Mouse (Mus musculus) right cerebral cortex, adult 18-20 months (tissue): ENCODE measurements at regions not wholly inside any gene's neighbourhood (a gene's known extent, or its start where the extent isn't known, plus 50 kb on each side); places are given as distances from the start of the nearest gene placed in this dataset.

Experiments used
- DNase-seq: peaks from one replicate; pipeline ENCODE4 v3.0.0; 2022; ENCODE audit warnings: mixed read lengths

GRCm38 (mm10) chr15:38569011-38569640 is 1143.8 kb downstream of the 4930447A16Rik start:
- DNase-seq, result no peak

- DNase-seq, result no peak
Observed at GRCm38 (mm10) chr15:38570144-38570543, 1144.8 kb downstream of the 4930447A16Rik start.

GRCm38 (mm10) chr15:38570735-38571134 is 1145.4 kb downstream of the 4930447A16Rik start:
- DNase-seq, result no peak

GRCm38 (mm10) chr15:38572652-38573051 is 1147.3 kb downstream of the 4930447A16Rik start:
- no peak for DNase-seq

- no peak for DNase-seq
Observed at GRCm38 (mm10) chr15:38574447-38574846, 1149.1 kb downstream of the 4930447A16Rik start.

GRCm38 (mm10) chr15:38575254-38575653 is 1149.9 kb downstream of the 4930447A16Rik start:
- DNase-seq, result no peak

GRCm38 (mm10) chr15:38577691-38578090 is 1152.3 kb downstream of the 4930447A16Rik start:
- no peak for DNase-seq

GRCm38 (mm10) chr15:38579481-38579880 is 1154.1 kb downstream of the 4930447A16Rik start:
- DNase-seq, result no peak

- DNase-seq, result no peak
Observed at GRCm38 (mm10) chr15:38583500-38583899, 1158.1 kb downstream of the 4930447A16Rik start.

- DNase-seq, result no peak
Observed at GRCm38 (mm10) chr15:38584425-38584824, 1159.1 kb downstream of the 4930447A16Rik start.

GRCm38 (mm10) chr15:38585610-38586009 is 1160.3 kb downstream of the 4930447A16Rik start:
- peak; percentile 78 for DNase-seq

- no peak for DNase-seq
Observed at GRCm38 (mm10) chr15:38586594-38586993, 1161.2 kb downstream of the 4930447A16Rik start.

- DNase-seq, result no peak
Observed at GRCm38 (mm10) chr15:38588268-38588667, 1162.9 kb downstream of the 4930447A16Rik start.

- no peak for DNase-seq
Observed at GRCm38 (mm10) chr15:38589010-38589409, 1163.7 kb downstream of the 4930447A16Rik start.

GRCm38 (mm10) chr15:38589675-38590074 is 1164.3 kb downstream of the 4930447A16Rik start:
- DNase-seq, result no peak

- no peak for DNase-seq
Observed at GRCm38 (mm10) chr15:38594095-38594494, 1168.7 kb downstream of the 4930447A16Rik start.

- no peak for DNase-seq
Observed at GRCm38 (mm10) chr15:38594747-38595146, 1169.4 kb downstream of the 4930447A16Rik start.

GRCm38 (mm10) chr15:38595820-38596219 is 1170.5 kb downstream of the 4930447A16Rik start:
- DNase-seq, result no peak

GRCm38 (mm10) chr15:38597458-38597857 is 1172.1 kb downstream of the 4930447A16Rik start:
- DNase-seq, result no peak

GRCm38 (mm10) chr15:38601436-38601835 is 1176.1 kb downstream of the 4930447A16Rik start:
- DNase-seq, result no peak

GRCm38 (mm10) chr15:38602187-38602870 is 1177.0 kb downstream of the 4930447A16Rik start:
- peak; percentile 75 for DNase-seq

GRCm38 (mm10) chr15:38603918-38604317 is 1178.6 kb downstream of the 4930447A16Rik start:
- no peak for DNase-seq

GRCm38 (mm10) chr15:38607368-38607767 is 1182.0 kb downstream of the 4930447A16Rik start:
- DNase-seq, result no peak

GRCm38 (mm10) chr15:38608207-38608870 is 1183.0 kb downstream of the 4930447A16Rik start:
- peak; percentile 20 for DNase-seq
